Mouse (Mus musculus): ENCODE results near the gene Cdh6. TPM values are rescaled to one million over a fixed set of nuclear protein-coding genes. Genes with fewer than 3 reads are reported as not detected.
A peak's percentile ranks its signal among the peaks of the same experiment; 100 is the strongest.

Cdh6 gene
- polyA plus RNA-seq, 1 experiment from 2014 or later, result 2.1 TPM

GRCm38 (mm10) chr15:13067429-13068212 lies 105.9 kb downstream of the Cdh6 start:
- Histone ChIP-seq H3K9me3 (ENCODE audit: control insufficient read depth, low read length) (no peaks in the 10 kb centered on the region), H3K9ac (ENCODE audit: low read length) (no peak overlapping the region), H3K4me1 (replicated peaks; ENCODE audit: control insufficient read depth, insufficient read depth) (no peaks in the 10 kb centered on the region; the same call in 1 of the 2 replicates), H3K27me3 (ENCODE audit: control insufficient read depth, insufficient read depth, low read length) (no peaks in the 10 kb centered on the region), H3K4me2 (replicated peaks; ENCODE audit: low read depth) (peak overlapping the region; percentile 48), H3K4me3 (ENCODE audit: low read depth, low read length) (peak overlapping the region; percentile 30), H3K27ac (replicated peaks) (no peak overlapping the region), H3K36me3 (ENCODE audit: control insufficient read depth, insufficient read depth, low read length) (no peaks in the 10 kb centered on the region)
- TF ChIP-seq CTCF (IDR thresholded peaks at IDR 0.05; ENCODE audit: low read depth) (no peak; the same call in 1 of the 2 replicates), EP300 (optimal IDR thresholded peaks at IDR 0.05) (no peak)
- ATAC-seq (ENCODE audit: low FRiP score, low TSS enrichment) (no peak), DNase-seq (ENCODE audit: low spot score) (no peak)
- WGBS, result 24% methylated on average over 20 of the region's 20 CpGs

DNA sequence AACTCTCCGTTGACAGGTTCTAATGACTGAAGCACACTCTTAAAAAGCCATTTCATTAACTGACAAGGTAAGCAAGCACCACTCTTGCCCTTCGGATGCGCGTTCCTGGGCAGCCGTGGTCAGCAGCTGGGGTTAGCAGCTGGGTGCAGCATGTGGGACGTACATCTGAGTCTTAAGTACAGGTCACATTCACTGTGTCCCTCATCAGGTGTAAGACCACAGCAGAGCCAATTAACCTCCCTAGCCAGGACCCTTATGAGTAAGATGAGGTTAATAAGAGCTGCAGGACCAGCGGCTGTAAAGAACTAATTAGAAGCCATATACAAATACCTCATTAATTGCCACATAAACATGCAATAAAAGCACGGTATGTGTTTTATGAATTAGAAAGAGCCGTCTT lies 106.7 kb downstream of the Cdh6 start:
- H3K4me3 ChIP-seq (ENCODE audit: low read depth, low read length), result no peak overlapping the region
- WGBS, result 56% methylated on average over 9 of the region's 9 CpGs
- H3K27me3 ChIP-seq (ENCODE audit: control insufficient read depth, insufficient read depth, low read length), result no peaks in the 10 kb centered on the region
- H3K9ac ChIP-seq (ENCODE audit: low read length), result no peak overlapping the region
- TF ChIP-seq CTCF (IDR thresholded peaks at IDR 0.05; ENCODE audit: low read depth), result no peak
- TF ChIP-seq EP300 (optimal IDR thresholded peaks at IDR 0.05), result no peak
- peak overlapping the region; percentile 48 for H3K4me2 ChIP-seq (replicated peaks; ENCODE audit: low read depth)
- DNase-seq (ENCODE audit: low spot score), result no peak
- no peak overlapping the region for H3K27ac ChIP-seq (replicated peaks)
- no peak for ATAC-seq (ENCODE audit: low FRiP score, low TSS enrichment)
- no peaks in the 10 kb centered on the region; the same call in 1 of the 2 replicates for H3K4me1 ChIP-seq (replicated peaks; ENCODE audit: control insufficient read depth, insufficient read depth)
- H3K9me3 ChIP-seq (ENCODE audit: control insufficient read depth, low read length), result no peaks in the 10 kb centered on the region
- no peaks in the 10 kb centered on the region for H3K36me3 ChIP-seq (ENCODE audit: control insufficient read depth, insufficient read depth, low read length)

DNA sequence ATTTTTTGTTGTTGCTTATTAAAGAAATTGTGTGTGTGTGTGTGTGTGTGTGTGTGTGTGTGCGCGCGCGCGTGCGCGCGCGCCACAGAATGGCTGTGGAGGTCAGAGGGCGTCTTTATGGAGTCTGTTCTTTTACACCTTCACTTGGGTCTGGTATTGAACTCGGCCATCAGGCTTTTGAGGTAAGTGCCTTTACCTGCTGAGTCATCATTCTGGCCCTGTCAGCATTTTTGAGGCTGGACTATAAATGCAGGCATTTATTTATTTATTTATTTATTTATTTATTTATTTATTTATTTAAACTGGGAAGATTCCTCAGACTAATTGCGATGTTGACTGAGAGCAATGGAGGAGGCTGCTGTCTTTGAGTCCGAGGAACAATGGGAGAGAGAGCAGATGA lies 109.8 kb downstream of the Cdh6 start:
- TF ChIP-seq EP300 (optimal IDR thresholded peaks at IDR 0.05) (no peak), CTCF (IDR thresholded peaks at IDR 0.05; ENCODE audit: low read depth) (no peak)
- H3K36me3 ChIP-seq (ENCODE audit: control insufficient read depth, insufficient read depth, low read length), result no peaks in the 10 kb centered on the region
- H3K4me3 ChIP-seq (ENCODE audit: low read depth, low read length), result no peak overlapping the region
- DNase-seq (ENCODE audit: low spot score) (no peak), ATAC-seq (ENCODE audit: low FRiP score, low TSS enrichment) (no peak)
- no peak overlapping the region for H3K4me2 ChIP-seq (replicated peaks; ENCODE audit: low read depth)
- H3K9me3 ChIP-seq (ENCODE audit: control insufficient read depth, low read length), result no peaks in the 10 kb centered on the region
- H3K9ac ChIP-seq (ENCODE audit: low read length), result no peak overlapping the region
- H3K27me3 ChIP-seq (ENCODE audit: control insufficient read depth, insufficient read depth, low read length), result no peaks in the 10 kb centered on the region
- no peaks in the 10 kb centered on the region; the same call in 1 of the 2 replicates for H3K4me1 ChIP-seq (replicated peaks; ENCODE audit: control insufficient read depth, insufficient read depth)
- no peak overlapping the region for H3K27ac ChIP-seq (replicated peaks)
- WGBS, result 92% methylated on average over 13 of the region's 13 CpGs

DNA sequence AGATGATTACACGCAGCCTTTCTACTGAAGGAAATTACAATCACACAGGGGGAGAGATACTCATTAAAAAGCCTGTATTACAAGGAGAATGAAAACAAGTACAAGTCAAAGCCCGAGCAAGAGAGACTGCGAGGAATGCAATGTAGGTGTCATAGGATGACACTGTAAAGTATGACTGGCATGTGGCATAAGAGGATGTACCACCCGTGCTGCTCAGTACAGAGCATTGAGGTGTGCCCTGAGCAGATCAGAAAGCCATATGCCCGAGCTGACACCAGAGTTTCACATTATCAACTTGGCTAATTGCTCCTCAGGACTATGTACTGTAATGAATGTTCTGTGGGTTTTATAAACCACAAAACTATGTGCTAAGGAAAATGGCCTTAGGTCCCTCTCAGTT lies 115.7 kb downstream of the Cdh6 start:
- ATAC-seq (ENCODE audit: low FRiP score, low TSS enrichment), result no peak
- Histone ChIP-seq H3K36me3 (ENCODE audit: control insufficient read depth, insufficient read depth, low read length) (no peaks in the 10 kb centered on the region), H3K9me3 (ENCODE audit: control insufficient read depth, low read length) (no peaks in the 10 kb centered on the region), H3K4me2 (replicated peaks; ENCODE audit: low read depth) (no peak overlapping the region), H3K27me3 (ENCODE audit: control insufficient read depth, insufficient read depth, low read length) (no peaks in the 10 kb centered on the region), H3K9ac (ENCODE audit: low read length) (no peak overlapping the region), H3K27ac (replicated peaks) (no peak overlapping the region), H3K4me3 (ENCODE audit: low read depth, low read length) (no peak overlapping the region), H3K4me1 (replicated peaks; ENCODE audit: control insufficient read depth, insufficient read depth) (no peaks in the 10 kb centered on the region)
- no peak for DNase-seq (ENCODE audit: low spot score)
- TF ChIP-seq CTCF (IDR thresholded peaks at IDR 0.05; ENCODE audit: low read depth) (no peak), EP300 (optimal IDR thresholded peaks at IDR 0.05) (no peak)
- 83% methylated on average over 5 of the region's 5 CpGs for WGBS

DNA sequence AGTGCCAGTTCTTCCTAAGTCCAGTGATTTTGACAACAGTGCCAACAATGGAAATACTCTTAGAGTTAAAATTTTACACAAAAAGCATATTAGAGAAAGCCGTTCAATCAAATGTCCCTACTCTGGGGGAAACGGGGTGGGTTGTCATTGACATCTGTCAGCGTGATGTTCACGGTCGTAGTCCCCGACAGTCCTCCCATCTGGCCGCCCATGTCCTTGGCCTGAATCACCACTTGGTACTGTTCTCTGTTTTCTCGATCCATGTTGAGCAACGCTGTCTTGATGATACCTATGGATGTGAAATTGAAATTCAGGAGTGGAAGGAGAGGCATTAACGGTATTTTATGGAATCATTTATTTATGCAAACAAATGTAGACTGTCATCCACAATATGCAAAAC lies 116.2 kb downstream of the Cdh6 start:
- Histone ChIP-seq H3K4me1 (replicated peaks; ENCODE audit: control insufficient read depth, insufficient read depth) (no peaks in the 10 kb centered on the region), H3K27ac (replicated peaks) (no peak overlapping the region), H3K9me3 (ENCODE audit: control insufficient read depth, low read length) (no peaks in the 10 kb centered on the region), H3K4me2 (replicated peaks; ENCODE audit: low read depth) (no peak overlapping the region), H3K9ac (ENCODE audit: low read length) (no peak overlapping the region), H3K27me3 (ENCODE audit: control insufficient read depth, insufficient read depth, low read length) (no peaks in the 10 kb centered on the region), H3K36me3 (ENCODE audit: control insufficient read depth, insufficient read depth, low read length) (no peaks in the 10 kb centered on the region), H3K4me3 (ENCODE audit: low read depth, low read length) (no peak overlapping the region)
- DNase-seq (ENCODE audit: low spot score) (no peak), ATAC-seq (ENCODE audit: low FRiP score, low TSS enrichment) (no peak)
- TF ChIP-seq CTCF (IDR thresholded peaks at IDR 0.05; ENCODE audit: low read depth), result no peak
- TF ChIP-seq EP300 (optimal IDR thresholded peaks at IDR 0.05), result no peak
- WGBS, result 95% methylated on average over 10 of the region's 10 CpGs

DNA sequence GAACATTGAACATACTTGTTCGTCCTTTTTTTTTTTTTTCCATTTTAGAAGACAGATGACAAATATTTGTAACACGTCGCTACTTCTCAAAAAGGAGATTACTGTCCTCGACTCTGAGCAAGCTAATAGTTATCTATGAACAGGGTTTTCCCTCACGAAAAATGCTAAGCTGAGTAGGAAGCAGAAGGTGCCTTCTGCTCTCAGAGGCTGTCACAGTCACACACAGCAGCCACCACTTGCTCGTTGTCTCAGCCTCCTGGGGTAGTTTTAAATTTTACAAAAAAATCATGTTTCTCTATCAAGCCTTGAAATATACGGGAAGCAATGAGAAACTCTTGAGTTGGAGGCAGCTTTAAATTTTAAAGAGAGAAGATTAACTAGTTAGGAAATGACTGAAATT lies 125.6 kb downstream of the Cdh6 start:
- WGBS, result 79% methylated on average over 7 of the region's 7 CpGs
- H3K27me3 ChIP-seq (ENCODE audit: control insufficient read depth, insufficient read depth, low read length), result no peaks in the 10 kb centered on the region
- ATAC-seq (ENCODE audit: low FRiP score, low TSS enrichment) (no peak), DNase-seq (ENCODE audit: low spot score) (no peak)
- no peak for TF ChIP-seq CTCF (IDR thresholded peaks at IDR 0.05; ENCODE audit: low read depth)
- no peak overlapping the region for H3K9ac ChIP-seq (ENCODE audit: low read length)
- no peaks in the 10 kb centered on the region for H3K36me3 ChIP-seq (ENCODE audit: control insufficient read depth, insufficient read depth, low read length)
- H3K4me1 ChIP-seq (replicated peaks; ENCODE audit: control insufficient read depth, insufficient read depth), result no peaks in the 10 kb centered on the region
- no peak overlapping the region for H3K4me3 ChIP-seq (ENCODE audit: low read depth, low read length)
- H3K4me2 ChIP-seq (replicated peaks; ENCODE audit: low read depth), result no peak overlapping the region
- no peaks in the 10 kb centered on the region for H3K9me3 ChIP-seq (ENCODE audit: control insufficient read depth, low read length)
- no peak overlapping the region for H3K27ac ChIP-seq (replicated peaks)

Data from stomach, postnatal 0 days (tissue).